Mouse (Mus musculus): ENCODE results near the gene Bgn. TPM values are rescaled to one million over a fixed set of nuclear protein-coding genes. Genes with fewer than 3 reads are reported as not detected.

Bgn gene
- total RNA-seq (2017) = not detected in 2 replicates

DNA sequence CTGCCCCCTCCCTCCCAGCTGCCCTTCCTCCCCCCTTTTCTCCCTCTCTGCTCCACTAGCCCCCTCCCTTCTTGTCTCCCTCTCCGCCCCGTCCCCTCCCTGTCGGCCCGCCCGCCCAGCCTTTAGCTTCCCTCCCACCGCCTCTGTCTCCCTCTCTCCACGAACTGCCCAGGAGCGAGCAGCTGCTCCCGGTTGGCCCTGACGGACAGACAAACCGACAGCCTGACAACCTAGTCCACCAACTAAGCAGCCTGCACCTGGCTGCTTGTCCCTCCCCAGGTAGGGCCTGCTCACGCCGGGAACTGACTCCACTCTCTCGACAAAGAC, at the start of gene Bgn:
Bgn (plus strand) TSS at position 119 of the 327 bp plus-strand sequence.
- no peak for ATAC-seq (ENCODE audit: extremely low read depth, insufficient number of reproducible peaks, low FRiP score, poor library complexity, severe bottlenecking)

DNA sequence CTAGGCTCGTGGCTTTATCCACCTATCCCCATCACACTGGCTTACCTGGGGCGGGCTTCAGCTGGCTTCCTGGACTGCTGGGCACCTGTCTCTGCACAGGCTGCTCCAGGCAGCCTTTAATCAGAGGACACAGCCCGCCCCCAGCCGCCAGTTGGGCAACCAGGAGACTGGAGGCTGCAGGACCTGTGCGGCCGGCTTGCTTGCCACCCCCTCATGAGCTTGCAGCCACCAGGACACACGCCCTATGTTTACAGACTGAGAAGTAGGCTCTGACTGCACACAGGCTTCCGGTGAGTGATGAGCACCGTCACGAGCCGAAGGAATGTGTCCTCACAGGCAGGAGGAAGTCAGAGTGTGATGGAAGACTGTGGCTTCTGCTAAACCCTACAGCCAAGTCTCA, 48.1 kb upstream of the Bgn start, which contains the start of gene Trex2:
Trex2 (minus strand) TSS at position 93 of the 400 bp plus-strand sequence.
- ATAC-seq (ENCODE audit: extremely low read depth, insufficient number of reproducible peaks, low FRiP score, poor library complexity, severe bottlenecking) = no peak

DNA sequence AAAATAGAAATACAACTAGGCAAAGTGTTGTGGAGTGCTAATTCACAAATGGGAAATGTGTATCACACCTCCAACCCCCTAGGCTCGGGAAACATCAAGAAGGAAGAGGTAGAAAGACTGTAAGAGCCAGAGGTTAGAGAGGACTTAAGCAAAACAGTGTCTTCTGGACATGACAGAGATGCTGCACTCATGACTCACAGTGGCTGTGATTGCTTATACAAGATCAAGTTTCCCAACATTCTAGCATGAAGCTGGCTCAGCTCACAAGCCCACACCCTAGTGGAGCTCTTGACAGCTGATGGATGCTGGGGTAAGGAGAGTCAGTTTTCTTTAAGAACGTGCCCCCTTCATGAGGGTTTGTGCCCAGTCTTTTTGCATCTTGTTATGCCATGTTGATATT, 42.0 kb upstream of the Bgn start:
- ATAC-seq (ENCODE audit: extremely low read depth, insufficient number of reproducible peaks, low FRiP score, poor library complexity, severe bottlenecking) = no peak

DNA sequence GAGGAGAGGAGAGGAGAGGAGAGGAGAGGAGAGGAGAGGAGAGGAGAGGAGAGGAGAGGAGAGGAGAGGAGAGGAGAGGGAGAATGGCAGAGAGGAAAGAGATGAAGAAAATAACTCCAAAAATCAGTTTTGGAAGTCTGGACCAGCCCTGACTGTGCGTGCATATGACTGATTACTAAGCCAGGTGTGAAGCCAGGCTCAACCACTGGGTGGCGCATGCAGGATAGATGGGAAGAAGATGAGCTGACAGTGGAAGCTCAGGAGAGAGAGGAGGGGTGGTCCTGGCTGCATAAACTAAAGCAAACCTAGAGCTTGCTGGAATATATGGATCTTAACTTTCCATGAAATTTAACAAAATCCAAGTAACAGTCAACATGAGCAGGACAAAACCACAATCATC, 31.5 kb upstream of the Bgn start:
- peak; percentile 39; the same call in 1 of the 2 replicates for ATAC-seq (ENCODE audit: extremely low read depth, insufficient number of reproducible peaks, low FRiP score, poor library complexity, severe bottlenecking)

DNA sequence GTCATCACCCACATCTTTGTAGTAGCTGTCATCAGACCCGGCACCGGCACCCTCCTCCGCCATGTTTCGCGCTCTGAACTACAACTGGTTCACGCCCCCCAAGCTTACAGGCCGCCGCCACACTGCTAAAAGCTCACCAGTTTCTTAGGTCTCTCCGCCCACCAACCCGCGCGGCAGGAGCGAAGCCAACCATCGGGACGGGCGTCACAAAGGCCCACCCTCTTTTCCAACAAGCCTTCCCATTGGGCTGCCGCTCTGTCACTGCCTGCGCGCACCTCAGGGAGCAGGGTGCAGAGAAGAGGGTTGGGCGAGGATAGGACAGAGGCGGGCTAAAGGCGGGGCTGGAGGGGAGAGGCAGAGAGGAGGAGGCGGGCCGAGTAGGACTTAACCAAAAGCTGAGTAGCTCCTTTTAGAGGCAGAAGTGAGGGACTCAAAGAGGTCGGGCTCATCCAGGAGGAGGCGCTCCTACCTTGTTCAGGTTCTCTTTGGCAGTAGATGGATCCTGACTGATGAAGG, 24.5 kb upstream of the Bgn start, which contains the start of gene Haus7:
Haus7 (minus strand) TSS at position 168 of the 516 bp plus-strand sequence.
- peak; percentile 99 for ATAC-seq (ENCODE audit: extremely low read depth, insufficient number of reproducible peaks, low FRiP score, poor library complexity, severe bottlenecking)

DNA sequence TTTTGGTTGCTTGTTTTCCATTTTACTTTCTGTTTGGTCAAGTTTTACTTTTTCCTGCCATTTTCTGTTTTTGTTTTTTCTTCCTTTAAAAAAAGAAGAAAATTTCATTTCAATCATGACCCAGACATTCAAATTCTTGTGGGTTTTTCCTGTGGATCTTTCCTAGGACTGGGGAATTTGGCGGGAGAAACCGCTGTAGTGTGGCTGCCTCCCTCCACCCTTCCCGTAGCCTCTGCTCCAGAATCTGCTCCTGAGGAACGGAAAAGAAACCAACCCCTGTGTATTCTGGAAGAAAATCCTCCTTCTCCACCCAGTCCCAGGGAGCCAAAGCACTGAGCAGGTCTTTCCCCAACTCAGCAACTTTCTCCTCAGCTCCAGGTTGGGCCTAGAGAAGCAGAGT, 22.6 kb upstream of the Bgn start:
- ATAC-seq (ENCODE audit: extremely low read depth, insufficient number of reproducible peaks, low FRiP score, poor library complexity, severe bottlenecking) = no peak

DNA sequence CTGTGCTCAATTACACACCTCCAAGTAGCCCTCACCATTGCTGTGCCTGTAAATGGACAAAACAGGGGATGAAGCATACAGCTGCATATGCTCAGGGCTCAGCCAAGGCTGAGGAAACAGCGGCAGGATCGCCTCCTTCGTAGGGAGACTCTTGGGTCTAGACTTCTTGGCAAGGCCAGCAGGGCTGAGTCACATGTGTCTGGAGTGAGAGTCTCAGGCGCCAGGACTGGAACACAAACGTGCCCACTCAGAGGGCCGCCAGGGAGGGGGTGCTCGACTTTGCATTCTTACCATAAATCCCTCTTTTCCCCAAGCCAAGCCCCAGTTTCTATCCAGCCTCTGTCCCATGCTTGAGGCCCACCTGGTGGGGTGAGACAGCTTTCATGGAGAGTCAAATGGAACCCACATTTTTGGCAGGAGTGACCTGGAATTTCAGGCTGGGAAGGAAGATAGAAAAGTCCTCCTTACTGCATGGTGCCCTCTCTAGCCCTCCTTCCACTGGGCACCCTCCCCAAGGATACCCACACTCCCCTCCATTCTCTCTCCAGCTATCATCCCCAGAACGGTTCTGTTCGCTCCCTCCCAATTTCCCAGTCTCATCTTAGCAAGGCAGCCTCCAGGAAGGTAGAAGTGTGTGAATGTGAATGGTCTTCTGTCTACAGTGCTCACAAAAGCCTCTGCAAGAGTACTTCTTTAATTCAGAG, 17.8 kb upstream of the Bgn start:
- no peak for ATAC-seq (ENCODE audit: extremely low read depth, insufficient number of reproducible peaks, low FRiP score, poor library complexity, severe bottlenecking)

DNA sequence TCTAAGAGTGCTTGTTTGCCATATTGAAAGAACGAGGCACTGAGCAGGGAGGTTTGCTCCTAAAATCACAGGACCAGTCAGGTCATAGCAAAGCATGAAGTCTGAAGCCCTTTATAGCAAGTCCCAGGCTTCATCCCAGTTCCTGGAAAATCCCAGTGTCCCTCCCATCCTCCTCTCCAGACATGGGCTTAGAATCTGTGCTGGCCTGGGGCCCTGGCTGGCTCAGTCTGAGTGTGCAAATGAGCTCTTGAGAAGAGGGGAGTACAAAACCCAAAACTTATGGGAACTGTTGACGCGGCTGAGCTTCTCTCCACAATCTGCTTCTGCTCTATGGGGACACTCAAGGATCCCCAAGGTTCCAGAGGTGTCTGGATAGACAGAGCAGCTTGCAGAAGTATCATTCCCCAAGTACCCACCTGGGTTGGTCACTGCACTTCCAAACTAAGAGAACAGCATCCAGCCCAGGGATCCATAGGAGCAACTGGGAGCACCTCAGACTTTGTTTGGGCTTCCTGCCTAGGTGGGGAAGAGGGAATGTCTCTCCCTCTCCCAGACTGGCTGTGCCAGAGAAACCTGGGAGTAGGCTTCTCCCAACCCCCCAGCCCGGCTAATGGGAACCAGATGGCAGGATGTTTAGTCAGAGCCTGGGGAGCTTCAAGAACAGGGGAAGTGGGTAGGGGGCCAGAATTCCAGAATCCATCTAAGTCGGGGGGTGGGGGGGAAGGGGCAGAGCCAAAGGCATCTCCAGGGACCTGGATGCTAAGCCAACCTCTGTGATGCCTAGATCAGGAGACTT, 15.8 kb upstream of the Bgn start:
- ATAC-seq (ENCODE audit: extremely low read depth, insufficient number of reproducible peaks, low FRiP score, poor library complexity, severe bottlenecking) = no peak

DNA sequence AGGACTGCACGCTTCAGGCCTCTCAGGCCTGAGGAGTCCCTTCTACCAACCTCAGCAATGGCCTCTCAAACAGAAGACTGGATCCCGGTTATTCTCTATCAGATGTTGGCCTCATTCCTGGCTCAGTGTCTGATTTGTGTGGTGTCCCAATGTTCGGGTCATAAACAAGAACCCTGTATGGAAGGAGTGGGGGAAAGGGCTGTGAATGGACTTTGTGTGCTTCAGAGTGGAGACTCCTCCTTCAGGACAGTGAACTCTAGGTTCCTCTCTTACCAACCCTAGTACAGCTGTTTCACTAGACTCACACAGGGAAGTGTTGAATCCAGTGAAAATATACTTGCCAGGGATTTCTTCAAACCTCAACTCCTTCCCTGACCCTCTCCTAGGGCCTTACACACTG, 15.1 kb upstream of the Bgn start:
- ATAC-seq (ENCODE audit: extremely low read depth, insufficient number of reproducible peaks, low FRiP score, poor library complexity, severe bottlenecking) = no peak

DNA sequence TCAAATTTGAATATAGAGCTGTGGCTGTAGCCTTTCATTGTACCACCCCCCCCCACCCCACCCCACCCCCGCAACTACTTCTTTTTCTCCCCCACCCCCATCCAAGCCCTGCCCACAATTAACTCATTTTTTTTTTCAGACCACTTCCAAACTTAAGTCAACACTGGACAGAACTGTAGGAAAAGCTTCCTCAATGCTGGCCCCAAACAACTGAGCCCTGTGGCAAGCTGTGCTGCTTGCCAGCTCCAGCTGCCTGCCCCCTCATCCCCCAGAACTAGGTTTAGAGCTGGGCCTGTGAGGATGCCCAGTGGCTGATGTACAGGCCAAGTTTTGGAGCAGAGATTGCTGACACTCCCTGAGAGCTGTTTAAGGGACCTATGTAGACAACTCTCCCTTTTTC, 14.7 kb upstream of the Bgn start:
- no peak for ATAC-seq (ENCODE audit: extremely low read depth, insufficient number of reproducible peaks, low FRiP score, poor library complexity, severe bottlenecking)

DNA sequence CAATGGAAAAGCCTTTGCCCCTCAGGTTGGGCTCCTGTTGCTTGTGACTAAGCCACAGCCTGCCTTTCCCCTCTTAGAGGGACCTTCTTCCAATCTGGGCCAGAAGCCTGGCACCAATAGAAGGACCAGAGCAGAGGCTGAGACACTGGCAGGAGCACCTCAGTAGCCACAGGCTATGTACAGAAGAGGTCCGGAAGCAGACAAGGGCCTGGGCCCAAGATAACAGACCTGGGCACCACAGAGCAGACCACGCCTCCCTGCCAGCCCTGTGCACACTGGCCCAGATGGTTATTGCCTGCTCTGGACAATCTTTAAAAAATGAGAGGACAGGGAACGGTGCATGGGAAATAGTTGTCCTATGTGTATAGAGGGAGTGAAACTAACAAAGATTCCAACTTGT, 11.6 kb upstream of the Bgn start:
- ATAC-seq (ENCODE audit: extremely low read depth, insufficient number of reproducible peaks, low FRiP score, poor library complexity, severe bottlenecking) = no peak

DNA sequence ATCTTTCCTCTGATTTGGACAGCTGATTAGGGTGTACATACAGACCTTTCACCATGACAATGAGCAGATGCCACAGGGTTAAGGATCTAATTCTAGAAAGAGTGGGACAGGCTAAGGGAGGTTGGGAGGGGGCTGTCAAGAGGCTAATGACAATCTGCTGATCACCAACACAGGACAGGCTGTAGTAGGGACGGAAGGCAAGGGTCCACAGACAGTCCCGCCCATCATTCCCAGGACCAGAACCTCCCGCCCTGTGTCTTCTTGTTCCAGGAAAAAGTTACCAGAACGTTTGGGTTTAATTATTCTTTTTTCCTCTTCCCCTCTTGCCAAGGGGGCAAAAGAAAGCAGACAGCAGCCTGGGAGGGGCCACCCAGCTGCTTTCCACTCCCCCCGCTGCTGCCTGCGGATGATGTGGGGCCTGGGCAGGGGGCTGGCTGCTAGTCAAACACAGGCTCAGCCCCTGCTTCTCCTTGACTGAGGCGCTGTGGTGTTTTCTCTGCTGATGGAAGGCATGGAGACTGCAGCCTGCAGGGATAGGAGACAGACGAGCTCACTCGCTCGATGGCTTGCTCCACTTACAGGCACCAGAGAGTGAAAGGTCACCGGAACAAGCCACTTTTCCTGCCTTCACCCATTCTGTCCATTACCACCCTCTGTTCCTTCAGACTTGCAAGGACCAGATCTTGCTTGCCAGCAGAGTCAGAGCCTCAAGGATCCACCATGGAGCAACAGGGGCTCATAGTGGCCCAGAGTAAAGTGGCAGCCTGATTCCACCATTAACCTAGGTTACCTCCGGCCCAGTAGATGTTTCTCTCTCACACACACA, 8.8 kb upstream of the Bgn start:
- no peak for ATAC-seq (ENCODE audit: extremely low read depth, insufficient number of reproducible peaks, low FRiP score, poor library complexity, severe bottlenecking)

DNA sequence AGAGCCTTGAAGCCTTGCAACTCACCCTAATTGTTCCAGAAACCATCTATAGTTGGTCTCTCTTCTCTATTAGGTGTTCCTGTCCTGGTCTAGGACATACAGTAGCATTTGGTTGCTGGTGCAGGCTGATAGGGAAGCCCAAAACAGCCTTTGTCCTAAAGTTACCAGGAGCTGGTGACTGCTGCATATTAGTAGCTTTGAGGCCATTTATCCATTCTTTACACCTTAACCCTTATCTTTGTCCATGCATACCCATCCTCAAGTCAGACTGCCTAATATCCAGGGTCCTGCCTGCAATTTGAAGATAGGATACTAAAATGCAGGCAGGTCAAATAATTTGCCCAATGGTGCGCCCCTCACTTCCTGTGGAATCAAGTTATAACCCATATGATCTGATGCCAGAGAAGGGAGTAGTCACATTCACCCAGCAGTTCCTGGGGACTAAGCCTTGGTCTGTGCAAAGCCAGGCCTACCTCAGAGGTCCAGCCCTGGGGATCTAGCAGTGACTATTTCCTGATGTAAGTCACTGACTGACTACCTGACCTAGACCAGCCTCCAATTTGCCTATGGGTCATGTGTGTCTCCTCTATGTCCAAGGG, 7.6 kb upstream of the Bgn start:
- no peak for ATAC-seq (ENCODE audit: extremely low read depth, insufficient number of reproducible peaks, low FRiP score, poor library complexity, severe bottlenecking)

DNA sequence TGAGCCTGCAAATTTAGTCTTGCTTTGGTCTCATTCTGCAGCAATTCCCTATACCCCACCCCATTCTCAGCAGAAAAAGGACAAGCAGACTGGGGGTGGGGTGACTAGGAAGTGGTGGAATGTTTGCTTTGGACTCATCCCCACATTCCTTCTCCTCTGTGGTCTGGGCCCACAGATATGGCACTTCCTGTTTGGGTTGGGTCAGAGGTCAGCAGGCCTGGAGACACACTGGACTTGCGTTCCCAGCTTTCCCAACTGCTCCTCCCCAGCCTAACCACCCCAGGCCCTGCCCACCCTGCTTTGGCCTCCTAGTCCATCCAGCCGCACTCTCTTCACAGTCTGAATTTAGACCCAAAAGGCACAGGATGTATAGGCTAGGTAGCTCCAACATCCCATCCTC, 6.8 kb upstream of the Bgn start:
- ATAC-seq (ENCODE audit: extremely low read depth, insufficient number of reproducible peaks, low FRiP score, poor library complexity, severe bottlenecking) = no peak

DNA sequence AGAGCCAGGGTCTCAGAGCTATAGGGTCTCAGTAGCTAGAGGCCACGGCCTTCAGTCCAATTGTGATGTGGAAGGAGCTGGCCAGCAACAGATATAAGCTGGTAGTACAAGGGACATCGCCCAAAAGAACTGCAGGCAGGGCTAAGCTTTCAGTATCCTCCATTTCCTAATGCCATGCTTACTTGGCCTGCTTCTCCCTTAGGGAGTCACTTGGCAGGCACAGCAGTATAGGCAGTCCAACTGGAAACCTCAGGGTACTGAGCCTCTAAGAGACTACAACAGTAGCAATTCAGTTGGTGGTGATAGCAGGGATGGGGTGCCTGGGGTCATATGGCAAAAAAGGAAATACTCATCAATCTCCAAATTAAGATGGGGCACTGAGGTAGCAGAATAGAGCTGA, 5.9 kb upstream of the Bgn start:
- ATAC-seq (ENCODE audit: extremely low read depth, insufficient number of reproducible peaks, low FRiP score, poor library complexity, severe bottlenecking) = no peak

DNA sequence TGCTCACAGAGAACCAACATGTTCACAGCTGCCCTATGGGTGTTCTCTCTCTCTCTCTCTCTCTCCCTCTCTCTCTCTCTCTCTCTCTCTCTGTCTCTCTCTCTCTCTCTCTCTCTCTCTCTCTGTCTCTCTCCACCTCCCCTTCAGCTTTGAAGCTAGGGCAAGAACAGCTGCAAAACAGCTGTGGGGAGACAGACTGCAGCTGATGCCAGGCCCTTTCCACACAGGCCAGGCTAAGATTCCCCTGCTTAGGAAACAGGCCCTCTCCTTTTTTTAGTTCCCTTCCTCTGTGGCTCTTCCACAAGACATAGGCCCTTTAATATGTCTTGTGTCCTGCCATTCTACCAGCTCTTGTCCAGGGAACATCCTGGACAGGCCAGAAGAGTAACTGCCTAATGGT, 3.7 kb upstream of the Bgn start:
- ATAC-seq (ENCODE audit: extremely low read depth, insufficient number of reproducible peaks, low FRiP score, poor library complexity, severe bottlenecking) = no peak

DNA sequence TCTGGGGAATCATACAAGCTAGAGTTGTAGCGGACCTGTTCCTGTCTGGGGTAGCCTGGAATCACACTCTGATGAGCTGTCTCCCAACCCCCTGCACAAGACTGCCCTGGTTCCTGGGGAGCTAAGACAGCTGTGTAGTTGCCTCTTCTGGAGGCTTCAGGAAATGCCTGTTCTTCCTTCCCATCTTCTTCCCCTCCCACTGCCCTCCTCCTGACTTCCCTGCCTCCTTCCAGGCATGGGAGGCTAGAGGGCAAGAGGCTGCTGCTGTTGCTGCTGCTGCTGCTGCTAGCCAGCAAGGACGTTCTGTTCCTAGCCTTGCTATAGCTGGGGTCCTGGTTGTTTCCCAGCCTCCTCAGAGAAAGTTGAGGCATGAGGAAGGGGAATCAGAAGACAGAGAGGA, 3.1 kb upstream of the Bgn start:
- ATAC-seq (ENCODE audit: extremely low read depth, insufficient number of reproducible peaks, low FRiP score, poor library complexity, severe bottlenecking) = no peak

DNA sequence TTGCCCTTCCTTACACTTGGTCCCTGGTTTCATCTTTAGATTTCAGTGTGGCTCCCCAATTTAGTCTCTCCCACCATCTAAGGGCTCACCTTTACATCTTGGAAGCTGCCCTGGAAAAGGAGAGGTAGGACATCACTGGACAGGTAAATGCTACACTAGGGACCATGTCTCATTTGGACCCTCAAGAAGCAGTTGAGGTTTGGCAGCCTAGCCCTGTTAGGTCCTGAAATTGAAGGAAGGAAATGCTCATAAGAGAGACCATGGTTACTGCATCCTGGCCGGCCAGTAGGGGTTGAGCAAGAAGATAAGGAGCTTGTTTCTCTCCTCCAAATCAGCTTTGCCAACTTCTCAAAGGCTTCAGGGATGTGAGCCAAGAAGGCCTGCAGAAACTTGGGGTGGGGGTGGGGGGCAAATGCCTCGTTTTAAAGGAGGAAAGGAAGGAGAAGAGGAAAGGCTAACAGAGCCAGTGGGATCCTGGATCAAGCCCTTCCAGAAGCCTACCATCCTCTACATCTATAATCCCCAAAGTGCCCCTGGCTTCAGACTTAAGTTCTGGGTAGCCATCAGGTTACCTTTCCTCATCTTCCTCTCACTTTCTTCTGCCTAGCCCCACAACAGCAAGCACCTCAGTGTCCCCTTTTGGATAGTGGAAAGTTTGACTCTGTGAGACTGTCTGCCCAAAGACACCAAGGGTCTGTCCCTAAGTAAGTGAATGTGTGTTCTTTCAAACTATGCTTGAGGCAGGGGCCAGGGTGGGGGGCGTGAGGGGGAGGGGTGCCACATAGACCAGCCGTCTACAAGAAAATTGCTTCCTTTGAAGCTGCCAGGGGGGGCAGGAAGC, 539 bp upstream of the Bgn start:
- ATAC-seq (ENCODE audit: extremely low read depth, insufficient number of reproducible peaks, low FRiP score, poor library complexity, severe bottlenecking) = no peak

All from neutrophil, adult 5-6 weeks (primary cell).